Mouse (Mus musculus) kidney, embryonic 14.5 days (tissue): ENCODE measurements at regions not wholly inside any gene's neighbourhood (a gene's known extent, or its start where the extent isn't known, plus 50 kb on each side); places are given as distances from the start of the nearest gene placed in this dataset.

Experiments used
- ATAC-seq: fragments of 200-750 bp; cut with Nextera tagmentation; 2 replicates; pipeline ENCODE4 v1.8.0; 2017; ENCODE audit warnings: moderate number of reproducible peaks, mild to moderate bottlenecking, moderate TSS enrichment, moderate library complexity; ENCODE audit not compliant: low FRiP score, low TSS enrichment
- H3K27ac ChIP-seq: fragments of 300-500 bp; sonication (generic); 2 replicates; pipeline ENCODE4 v1.5.1; 2014; ENCODE audit warnings: low read depth, mild to moderate bottlenecking, low read length, moderate library complexity, mixed read lengths
- H3K27me3 ChIP-seq: fragments of 300-500 bp; sonication (generic); 2 replicates; pipeline ENCODE4 v1.6.1; 2014; ENCODE audit warnings: mild to moderate bottlenecking, low read length; ENCODE audit not compliant: control insufficient read depth, insufficient read depth
- H3K36me3 ChIP-seq: fragments of 300-500 bp; sonication (generic); 2 replicates; pipeline ENCODE4 v1.6.1; 2014; ENCODE audit warnings: low read length, mixed read lengths; ENCODE audit not compliant: control insufficient read depth, insufficient read depth
- H3K4me1 ChIP-seq: fragments of 300-500 bp; sonication (generic); 2 replicates; pipeline ENCODE4 v1.6.1; 2014; ENCODE audit warnings: low read length, mixed read lengths; ENCODE audit not compliant: control insufficient read depth, insufficient read depth
- H3K4me2 ChIP-seq: fragments of 300-500 bp; sonication (generic); replicated peaks from 2 replicates; pipeline ENCODE4 v1.6.1; 2014; ENCODE audit warnings: low read depth, mild to moderate bottlenecking, low read length
- H3K4me3 ChIP-seq: fragments of 300-500 bp; sonication (generic); 2 replicates; pipeline ENCODE4 v1.5.1; 2014; ENCODE audit warnings: mild to moderate bottlenecking, low read length
- H3K9ac ChIP-seq: fragments of 300-500 bp; sonication (generic); 2 replicates; pipeline ENCODE4 v1.6.1; 2014; ENCODE audit warnings: low read depth, mild to moderate bottlenecking, low read length, moderate library complexity
- H3K9me3 ChIP-seq: fragments of 300-500 bp; sonication (generic); 2 replicates; pipeline ENCODE4 v1.6.1; 2016; ENCODE audit warnings: low read length; ENCODE audit not compliant: control insufficient read depth
- WGBS: fragments of 180-500 bp; shearing (Covaris S2); extraction: QIAGEN DNeasy Blood & Tissue Kit; methylation state at CpG from one replicate; pipeline ENCODE4 v1.1.7; 2014; 5-methylcytosine and 5-hydroxymethylcytosine counted together

DNA sequence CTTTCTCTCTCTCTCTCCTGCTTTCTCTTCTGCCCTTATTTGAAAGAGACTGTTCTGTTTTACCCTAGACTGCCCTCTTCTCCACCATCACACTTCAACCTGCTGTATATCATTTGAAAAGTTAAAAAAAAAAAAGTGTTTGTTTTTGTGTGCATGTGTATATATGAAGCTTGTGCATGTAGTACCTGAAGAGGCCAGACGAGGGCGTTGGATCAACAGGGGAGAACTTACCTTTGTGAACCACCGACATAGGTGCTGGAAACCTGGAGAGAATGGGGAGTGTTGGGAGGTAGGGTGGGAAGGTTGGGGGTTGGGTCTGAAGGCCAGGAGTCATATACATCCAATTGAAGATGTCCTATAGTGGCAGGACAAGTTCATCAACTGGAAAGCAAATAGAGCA is 81.0 kb upstream of the Eif4g2 start:
- no peaks in the 10 kb centered on the region for H3K36me3 ChIP-seq
- no peak for ATAC-seq
- no peak overlapping the region for H3K4me2 ChIP-seq
- no peak overlapping the region for H3K27ac ChIP-seq
- H3K9ac ChIP-seq: no peak overlapping the region
- no peak overlapping the region for H3K4me3 ChIP-seq
- no peaks in the 10 kb centered on the region for H3K27me3 ChIP-seq
- H3K4me1 ChIP-seq: no peaks in the 10 kb centered on the region
- no peaks in the 10 kb centered on the region for H3K9me3 ChIP-seq
- WGBS: 53% methylated on average over 3 of the region's 3 CpGs

DNA sequence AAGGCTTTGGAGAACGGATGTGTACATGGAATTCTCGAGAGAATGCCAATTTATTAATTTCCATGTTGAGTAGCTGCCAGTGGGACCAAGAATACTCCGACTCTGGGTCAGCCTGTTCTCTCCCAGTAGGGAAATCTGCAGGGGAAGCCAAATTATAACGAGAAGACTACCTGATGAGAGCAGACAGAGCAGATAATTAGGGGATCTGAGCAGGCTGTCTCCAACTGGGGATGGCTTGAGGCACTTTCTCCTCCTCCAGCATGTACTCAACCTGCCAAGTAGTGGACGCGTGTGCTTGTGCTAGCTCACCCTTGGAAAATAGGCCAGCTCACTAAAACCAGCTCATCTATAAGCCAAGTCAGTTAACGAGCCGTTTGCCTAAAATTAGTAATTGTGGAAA is 80.5 kb upstream of the Eif4g2 start:
- Histone ChIP-seq H3K4me3 (no peak overlapping the region), H3K36me3 (no peaks in the 10 kb centered on the region), H3K27ac (no peak overlapping the region), H3K4me2 (no peak overlapping the region), H3K9ac (no peak overlapping the region), H3K9me3 (no peaks in the 10 kb centered on the region), H3K27me3 (no peaks in the 10 kb centered on the region), H3K4me1 (no peaks in the 10 kb centered on the region)
- ATAC-seq: no peak
- 86% methylated on average over 8 of the region's 8 CpGs for WGBS

DNA sequence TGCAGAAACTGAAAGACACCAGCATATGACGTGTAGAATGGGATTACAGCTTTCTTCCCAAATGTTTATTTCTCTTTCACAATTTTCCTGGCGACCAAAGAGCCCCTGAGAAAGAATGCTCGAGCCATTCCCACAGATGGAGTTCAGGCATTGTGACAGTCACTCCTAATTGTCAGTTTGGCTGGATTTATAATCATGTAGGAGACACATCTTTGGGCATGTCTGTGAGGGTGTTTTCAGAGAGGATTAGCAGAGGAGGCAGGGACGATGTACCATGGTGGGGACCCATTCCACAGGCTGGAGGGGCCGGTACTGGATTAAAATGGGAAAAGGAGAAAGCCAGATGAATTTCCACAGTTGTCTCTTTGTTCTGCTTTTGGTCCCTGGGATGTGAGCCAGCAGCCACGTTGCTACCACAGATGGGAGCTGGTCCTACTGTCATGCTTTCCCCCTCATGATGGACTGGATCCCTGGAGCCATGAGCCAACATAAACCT is 76.0 kb upstream of the Eif4g2 start:
- Histone ChIP-seq H3K4me3 (no peak overlapping the region), H3K27me3 (no peaks in the 10 kb centered on the region), H3K4me1 (peaks cover 14% of the 10 kb centered on the region), H3K36me3 (no peaks in the 10 kb centered on the region), H3K27ac (no peak overlapping the region), H3K9me3 (no peaks in the 10 kb centered on the region), H3K9ac (no peak overlapping the region), H3K4me2 (no peak overlapping the region)
- ATAC-seq: no peak
- 70% methylated on average over 6 of the region's 6 CpGs for WGBS

- Histone ChIP-seq H3K4me2 (no peak overlapping the region), H3K27me3 (no peaks in the 10 kb centered on the region), H3K4me3 (no peak overlapping the region), H3K27ac (no peak overlapping the region), H3K9me3 (no peaks in the 10 kb centered on the region), H3K36me3 (no peaks in the 10 kb centered on the region), H3K9ac (no peak overlapping the region), H3K4me1 (peaks cover 14% of the 10 kb centered on the region)
- 36% methylated on average over 9 of the region's 9 CpGs for WGBS
- peak; percentile 10; the same call in 1 of the 2 replicates for ATAC-seq
Observed at GRCm38 (mm10) chr7:111157754-111158325, 75.0 kb upstream of the Eif4g2 start.

GRCm38 (mm10) chr7:111157287-111157686 is 74.5 kb upstream of the Eif4g2 start:
- Histone ChIP-seq H3K36me3 (no peaks in the 10 kb centered on the region), H3K27ac (no peak overlapping the region), H3K4me3 (no peak overlapping the region), H3K9ac (no peak overlapping the region), H3K4me2 (no peak overlapping the region), H3K9me3 (no peaks in the 10 kb centered on the region), H3K27me3 (no peaks in the 10 kb centered on the region), H3K4me1 (peaks cover 14% of the 10 kb centered on the region)
- ATAC-seq: peak; percentile 82
- WGBS: 21% methylated on average over 6 of the region's 6 CpGs

DNA sequence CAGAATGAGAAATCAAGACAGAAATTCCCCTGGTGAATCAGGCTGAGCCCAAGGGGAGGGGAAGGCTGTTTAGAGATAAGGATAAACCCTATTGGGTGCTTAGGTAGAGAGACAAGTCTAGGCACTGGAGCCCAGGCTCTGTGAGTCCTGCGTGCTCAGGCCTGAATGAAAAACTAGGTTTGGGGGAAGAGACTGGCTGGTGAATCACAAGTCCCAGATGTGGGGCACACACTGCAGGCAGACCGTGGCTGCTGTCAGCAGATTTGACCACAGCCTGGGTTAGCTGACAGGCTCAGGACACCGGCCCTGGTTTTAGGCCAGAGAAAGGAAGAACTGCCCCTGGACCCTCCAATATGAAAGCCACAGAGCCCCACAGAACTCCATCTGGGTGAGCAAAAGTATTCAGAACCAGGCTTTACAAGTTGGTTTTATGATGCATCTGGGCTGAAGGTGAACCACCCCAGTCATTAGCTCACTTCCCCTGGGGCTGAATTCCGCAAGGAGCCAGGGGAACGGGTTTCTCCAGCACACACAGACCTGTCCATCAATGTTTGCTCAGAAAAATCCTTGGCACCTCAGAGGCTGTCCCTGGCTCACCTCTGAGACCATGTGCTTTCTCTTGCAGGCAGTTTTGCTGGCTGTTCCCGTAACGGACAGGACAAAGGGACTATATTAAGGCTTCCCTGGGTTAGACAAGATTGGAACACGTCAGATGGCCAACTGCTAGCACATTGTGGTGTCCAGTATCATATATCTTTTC is 73.8 kb upstream of the Eif4g2 start:
- Histone ChIP-seq H3K4me1 (peaks cover 14% of the 10 kb centered on the region), H3K27ac (peak overlapping the region; percentile 81), H3K36me3 (no peaks in the 10 kb centered on the region), H3K9ac (no peak overlapping the region), H3K4me3 (no peak overlapping the region), H3K4me2 (no peak overlapping the region), H3K27me3 (no peaks in the 10 kb centered on the region), H3K9me3 (no peaks in the 10 kb centered on the region)
- ATAC-seq: peak; percentile 79
- WGBS: 45% methylated on average over 8 of the region's 8 CpGs

DNA sequence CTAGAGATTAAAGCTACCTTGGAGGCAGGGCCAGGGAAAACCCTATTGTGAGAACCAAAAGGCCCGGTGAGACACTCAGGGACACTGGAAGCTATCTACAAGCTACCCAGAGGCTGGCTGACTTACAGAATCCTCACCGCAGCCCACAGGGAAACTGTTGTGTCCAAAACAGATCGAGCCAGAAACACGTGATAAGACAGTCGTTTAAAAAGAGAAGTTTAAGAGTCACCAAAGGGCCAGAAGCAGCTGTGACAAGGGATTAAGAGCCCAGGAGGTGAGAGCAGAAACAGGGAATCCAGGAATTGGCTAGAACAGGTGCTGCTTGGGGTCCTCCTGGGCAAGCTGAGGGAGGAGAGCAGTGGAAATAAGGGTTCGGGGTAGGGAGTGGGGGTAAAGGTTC is 73.2 kb upstream of the Eif4g2 start:
- Histone ChIP-seq H3K4me2 (no peak overlapping the region), H3K27me3 (no peaks in the 10 kb centered on the region), H3K27ac (0 out of 2 replicates have a peak overlapping the region, but pooled peaks have one; percentile 81), H3K4me1 (peaks cover 14% of the 10 kb centered on the region), H3K4me3 (no peak overlapping the region), H3K9ac (no peak overlapping the region), H3K36me3 (no peaks in the 10 kb centered on the region), H3K9me3 (no peaks in the 10 kb centered on the region)
- 66% methylated on average over 6 of the region's 6 CpGs for WGBS
- ATAC-seq: no peak

DNA sequence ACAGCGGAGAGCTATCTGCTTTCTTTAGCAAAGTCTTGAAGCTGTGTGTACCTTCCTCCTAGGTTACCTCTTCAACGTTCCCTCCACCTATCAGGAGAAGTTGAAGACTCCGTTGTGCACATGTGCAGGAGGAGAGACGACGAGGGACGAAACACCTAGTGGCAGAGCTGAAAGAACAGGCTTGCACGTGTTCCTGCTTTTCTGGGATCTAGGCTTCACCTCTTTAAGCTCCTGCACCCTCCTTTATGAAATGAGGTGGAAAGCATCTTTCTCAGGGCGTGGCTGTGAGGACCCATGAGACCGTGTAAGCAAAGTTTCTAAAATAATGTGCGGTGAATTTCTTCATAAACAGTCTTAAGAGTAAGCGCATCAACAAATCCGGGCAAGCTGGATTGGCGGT is 71.4 kb upstream of the Eif4g2 start:
- no peak overlapping the region for H3K9ac ChIP-seq
- no peak overlapping the region for H3K4me2 ChIP-seq
- H3K4me1 ChIP-seq: peaks cover 14% of the 10 kb centered on the region
- 89% methylated on average over 13 of the region's 13 CpGs for WGBS
- no peak overlapping the region for H3K27ac ChIP-seq
- H3K9me3 ChIP-seq: no peaks in the 10 kb centered on the region
- H3K27me3 ChIP-seq: no peaks in the 10 kb centered on the region
- H3K4me3 ChIP-seq: no peak overlapping the region
- no peaks in the 10 kb centered on the region for H3K36me3 ChIP-seq
- no peak for ATAC-seq

DNA sequence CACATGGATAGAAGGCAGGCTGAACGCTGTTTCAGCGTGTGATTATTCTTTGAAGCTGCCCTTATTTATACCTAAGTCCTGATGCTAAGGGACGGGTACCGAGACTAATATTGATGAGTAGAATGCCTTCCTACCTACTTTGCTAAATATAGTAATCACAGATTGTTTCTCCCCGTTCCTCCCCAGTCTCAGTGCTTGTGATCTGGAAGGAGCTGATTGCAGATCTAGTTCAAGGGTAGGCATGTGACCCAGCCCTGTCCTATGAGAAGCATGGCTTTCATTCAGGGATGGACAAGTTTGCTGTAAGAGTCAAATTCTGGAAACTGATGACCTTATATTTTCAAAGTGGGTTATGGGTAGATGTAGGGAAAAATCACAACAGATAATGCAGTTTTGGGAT is 67.7 kb upstream of the Eif4g2 start:
- Histone ChIP-seq H3K27ac (no peak overlapping the region), H3K9me3 (no peaks in the 10 kb centered on the region), H3K4me2 (no peak overlapping the region), H3K4me3 (no peak overlapping the region), H3K27me3 (no peaks in the 10 kb centered on the region), H3K9ac (no peak overlapping the region), H3K36me3 (no peaks in the 10 kb centered on the region), H3K4me1 (no peaks in the 10 kb centered on the region)
- no peak for ATAC-seq
- 93% methylated on average over 5 of the region's 5 CpGs for WGBS
